Mouse (Mus musculus): ENCODE data around the gene Cd80. TPM values are rescaled to one million over a fixed set of nuclear protein-coding genes. Genes with fewer than 3 reads are reported as not detected.
A peak's percentile ranks its signal among the peaks of the same experiment; 100 is the strongest.

Gene Cd80
- polyA plus RNA-seq, 1 experiment from 2014 or later, result 0.23 TPM

GRCm38 (mm10) chr16:38522129-38523084, 67.0 kb downstream of the Cd80 start, which contains the start of gene Timmdc1:
TSS of gene Timmdc1 (minus strand) at chr16:38522663.
- Histone ChIP-seq H3K27ac (replicated peaks) (peak within 1 kb of the TSS; percentile 91), H3K4me3 (peak within 1 kb of the TSS; percentile 74), H3K9me3 (replicated peaks) (no peaks in the 10 kb centered on the region), H3K27me3 (ENCODE audit: low read depth, poor library complexity, severe bottlenecking) (no peaks in the 10 kb centered on the region), H3K36me3 (peaks cover 51% of the 10 kb centered on the region), H3K4me1 (peaks cover 19% of the 10 kb centered on the region)
- whole genome bisulfite sequencing, result under 1% methylated on average over 73 of the region's 73 CpGs
- peak; percentile 96 for DNase-seq (ENCODE audit: low spot score)

DNA sequence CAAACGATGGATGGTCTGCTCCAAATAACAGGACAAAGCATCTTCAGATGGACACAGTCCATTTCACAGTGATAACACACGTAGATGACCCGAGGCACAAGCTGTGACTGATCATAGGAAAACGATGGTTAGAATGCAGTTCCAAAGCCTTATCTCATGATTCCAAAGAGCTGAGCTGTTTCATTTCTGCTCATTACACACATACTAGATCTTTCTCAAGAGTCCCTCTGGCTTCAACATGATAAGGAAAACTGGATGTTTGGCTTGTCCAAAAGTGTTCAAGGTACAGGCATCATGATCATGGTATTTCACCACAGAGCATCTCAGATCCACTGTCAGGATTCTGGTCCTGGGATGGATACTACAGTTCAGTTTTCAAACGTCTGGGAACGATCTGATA, 70.9 kb downstream of the Cd80 start:
- WGBS, result 92% methylated on average over 6 of the region's 6 CpGs
- no peak overlapping the region for H3K4me3 ChIP-seq
- H3K27me3 ChIP-seq (ENCODE audit: low read depth, poor library complexity, severe bottlenecking), result no peaks in the 10 kb centered on the region
- H3K36me3 ChIP-seq, result peaks cover 71% of the 10 kb centered on the region
- H3K27ac ChIP-seq (replicated peaks), result no peak overlapping the region
- H3K9me3 ChIP-seq (replicated peaks), result no peaks in the 10 kb centered on the region
- H3K4me1 ChIP-seq, result peaks cover 13% of the 10 kb centered on the region
- DNase-seq (ENCODE audit: low spot score), result no peak

DNA sequence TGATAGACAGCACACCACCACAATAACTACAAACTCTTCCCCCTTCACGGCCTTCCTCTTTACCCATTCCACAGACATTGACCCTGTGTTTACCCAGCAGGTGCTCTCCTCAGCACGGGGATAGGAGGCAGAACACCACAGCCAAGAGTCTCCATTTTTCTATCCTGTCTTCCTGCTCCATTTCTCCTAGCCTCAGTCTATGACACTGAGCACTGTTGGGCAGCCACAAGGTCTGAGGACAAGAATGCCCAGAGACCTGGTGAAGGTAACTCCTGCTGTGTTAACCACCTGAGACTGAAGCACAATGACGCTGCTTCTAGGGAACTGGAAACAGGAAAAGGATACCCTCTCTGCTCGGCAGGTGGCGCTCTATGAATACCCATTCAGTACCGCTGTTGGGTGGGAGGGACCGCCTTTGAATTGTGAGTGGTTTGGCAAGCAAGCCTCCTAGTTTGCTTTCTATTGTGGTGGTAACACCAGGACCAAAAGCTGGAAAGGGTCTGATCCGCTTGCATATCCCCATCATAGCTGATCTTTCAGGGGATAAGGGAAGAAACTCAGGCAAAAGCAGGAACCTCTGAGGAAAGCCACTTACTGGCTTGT, 81.3 kb downstream of the Cd80 start:
- Histone ChIP-seq H3K36me3 (peaks cover 99% of the 10 kb centered on the region), H3K27me3 (ENCODE audit: low read depth, poor library complexity, severe bottlenecking) (no peaks in the 10 kb centered on the region), H3K9me3 (replicated peaks) (no peaks in the 10 kb centered on the region), H3K4me3 (no peak overlapping the region), H3K27ac (replicated peaks) (no peak overlapping the region), H3K4me1 (no peaks in the 10 kb centered on the region)
- DNase-seq (ENCODE audit: low spot score), result peak; percentile 55
- 58% methylated on average over 8 of the region's 8 CpGs for WGBS

DNA sequence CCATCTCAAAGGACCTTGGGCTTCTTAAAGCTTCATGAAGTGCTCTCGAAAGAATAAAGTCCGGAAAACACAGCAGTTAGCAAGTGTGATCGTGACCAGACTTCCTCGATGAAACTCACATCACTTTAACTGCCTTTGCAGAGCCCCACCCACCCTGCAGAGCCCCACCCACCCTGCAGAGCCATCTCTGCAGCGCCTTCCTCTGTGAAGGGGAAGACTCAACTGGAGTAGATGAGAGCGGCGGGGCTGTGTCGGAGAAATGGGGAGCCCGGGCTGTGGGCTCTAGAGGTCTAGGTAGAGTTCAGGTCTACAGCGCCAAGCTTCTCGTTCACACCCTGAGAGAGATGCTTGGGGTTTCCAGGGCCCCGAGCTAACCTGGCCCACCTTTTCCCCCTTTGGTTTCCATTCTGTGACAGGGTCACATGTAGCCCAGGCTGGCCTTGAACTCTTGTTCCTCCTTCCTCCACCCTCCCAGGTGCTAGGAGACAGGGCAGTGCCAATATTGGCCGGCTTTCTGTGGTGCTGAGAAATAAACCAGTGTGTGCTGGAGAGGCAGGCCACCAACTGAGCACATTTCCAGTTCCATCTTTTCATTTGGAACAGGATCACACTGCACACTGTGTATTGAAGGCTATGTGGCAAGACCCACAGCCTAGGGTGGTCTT, 83.5 kb downstream of the Cd80 start:
- 95% methylated on average over 13 of the region's 13 CpGs for WGBS
- DNase-seq (ENCODE audit: low spot score), result no peak
- H3K36me3 ChIP-seq, result peaks cover 99% of the 10 kb centered on the region
- H3K27me3 ChIP-seq (ENCODE audit: low read depth, poor library complexity, severe bottlenecking), result no peaks in the 10 kb centered on the region
- no peaks in the 10 kb centered on the region for H3K9me3 ChIP-seq (replicated peaks)
- H3K4me1 ChIP-seq, result no peaks in the 10 kb centered on the region
- H3K27ac ChIP-seq (replicated peaks), result no peak overlapping the region
- no peak overlapping the region for H3K4me3 ChIP-seq

Other genes with a start within 250 kb of the Cd80 start
- gene Nr1i2, start 160.7 kb upstream of the Cd80 start, polyA plus RNA-seq (2016; fragmentation: Nextera tagmentation; extraction: Ambion mirVana), result not detected in 2 replicates
- gene Maats1, start 113.4 kb upstream of the Cd80 start, polyA plus RNA-seq (2016; fragmentation: Nextera tagmentation; extraction: Ambion mirVana), result 0.78 and 0.98 TPM in 2 replicates
- 129 and 140 TPM in 2 replicates for gene Cox17, start 108.6 kb upstream of the Cd80 start, polyA plus RNA-seq (2016; fragmentation: Nextera tagmentation; extraction: Ambion mirVana)
- gene Gm21987, start 108.5 kb upstream of the Cd80 start, polyA plus RNA-seq (2016; fragmentation: Nextera tagmentation; extraction: Ambion mirVana), result not detected in 2 replicates
- gene Popdc2, start 93.4 kb upstream of the Cd80 start, polyA plus RNA-seq (2016; fragmentation: Nextera tagmentation; extraction: Ambion mirVana), result 0.75 and 1.3 TPM in 2 replicates
- gene Pla1a, start 22.4 kb upstream of the Cd80 start, polyA plus RNA-seq (2016; fragmentation: Nextera tagmentation; extraction: Ambion mirVana), result 0.07 and 0.11 TPM in 2 replicates
- 144 and 150 TPM in 2 replicates for gene Adprh, start 2.9 kb upstream of the Cd80 start, polyA plus RNA-seq (2016; fragmentation: Nextera tagmentation; extraction: Ambion mirVana)
- 35.4 and 38.4 TPM in 2 replicates for gene Timmdc1, start 67.1 kb downstream of the Cd80 start, polyA plus RNA-seq (2016; fragmentation: Nextera tagmentation; extraction: Ambion mirVana)
- 68.2 and 73.0 TPM in 2 replicates for gene Poglut1, start 94.7 kb downstream of the Cd80 start, polyA plus RNA-seq (2016; fragmentation: Nextera tagmentation; extraction: Ambion mirVana)
- 80.8 and 91.6 TPM in 2 replicates for gene Tmem39a, start 103.1 kb downstream of the Cd80 start, polyA plus RNA-seq (2016; fragmentation: Nextera tagmentation; extraction: Ambion mirVana)